Mouse (Mus musculus) liver, embryonic 13.5 days (tissue): Measurements from ENCODE around the gene Atp1b1. TPM values are rescaled to one million over a fixed set of nuclear protein-coding genes. Genes with fewer than 3 reads are reported as not detected.

Source experiments
- ATAC-seq: fragments of 200-750 bp; cut with Nextera tagmentation; 2 replicates; pipeline ENCODE4 v1.8.0; 2017; ENCODE audit warnings: low read depth, mild to moderate bottlenecking, moderate number of reproducible peaks, moderate library complexity
- DNase-seq: peaks from one replicate; pipeline ENCODE4 v3.0.0; 2022
- H3K27ac ChIP-seq: fragments of 300-500 bp; sonication (generic); 2 replicates; pipeline ENCODE4 v1.5.1; 2015; ENCODE audit warnings: moderate library complexity, mild to moderate bottlenecking, inconsistent platforms
- H3K27me3 ChIP-seq: fragments of 300-500 bp; sonication (generic); 2 replicates; pipeline ENCODE4 v1.6.1; 2015; ENCODE audit warnings: mild to moderate bottlenecking, inconsistent platforms
- H3K36me3 ChIP-seq: fragments of 300-500 bp; sonication (generic); 2 replicates; pipeline ENCODE4 v1.6.1; 2015; ENCODE audit warnings: mild to moderate bottlenecking, inconsistent platforms
- H3K4me1 ChIP-seq: fragments of 300-500 bp; sonication (generic); replicated peaks from 2 replicates; pipeline ENCODE4 v1.6.1; 2015; ENCODE audit warnings: inconsistent platforms
- H3K4me2 ChIP-seq: fragments of 300-500 bp; sonication (generic); 2 replicates; pipeline ENCODE4 v1.6.1; 2015; ENCODE audit warnings: inconsistent platforms, mild to moderate bottlenecking, moderate library complexity
- H3K4me3 ChIP-seq: fragments of 300-500 bp; sonication (generic); replicated peaks from 2 replicates; pipeline ENCODE4 v1.5.1; 2015; ENCODE audit warnings: mild to moderate bottlenecking, inconsistent platforms
- H3K9ac ChIP-seq: fragments of 300-500 bp; sonication (generic); 2 replicates; pipeline ENCODE4 v1.6.1; 2015; ENCODE audit warnings: mild to moderate bottlenecking, inconsistent platforms
- H3K9me3 ChIP-seq: fragments of 300-500 bp; sonication (generic); replicated peaks from 2 replicates; pipeline ENCODE4 v1.6.1; 2016; ENCODE audit warnings: inconsistent platforms
- WGBS: fragments of 180-500 bp; shearing (Covaris S2); methylation state at CpG from one replicate; pipeline ENCODE4 v1.1.7; 2015; ENCODE audit not compliant: insufficient replicate concordance; 5-methylcytosine and 5-hydroxymethylcytosine counted together
- polyA plus RNA-seq: library from polyadenylated mRNA; unstranded; fragments of >200 nt; fragmentation: Nextera tagmentation; extraction: Ambion mirVana; gene quantifications from 2 replicates; pipeline ENCODE4 v1.2.1, GENCODE M21; 2015

Atp1b1 gene
- polyA plus RNA-seq, 1 experiment from 2014 or later = 9.1 TPM

- Histone ChIP-seq H3K4me3 (no peak overlapping the region), H3K36me3 (no peaks in the 10 kb centered on the region), H3K4me1 (no peaks in the 10 kb centered on the region), H3K27me3 (no peaks in the 10 kb centered on the region), H3K9ac (no peak overlapping the region), H3K27ac (no peak overlapping the region), H3K9me3 (no peaks in the 10 kb centered on the region), H3K4me2 (no peak overlapping the region)
- 45% methylated on average over 9 of the region's 9 CpGs for WGBS
- ATAC-seq (no peak), DNase-seq (no peak)
These were observed 23.6 kb upstream of the Atp1b1 start for GRCm38 (mm10) chr1:164481645-164482354.

GRCm38 (mm10) chr1:164480755-164481644, 22.8 kb upstream of the Atp1b1 start:
- Histone ChIP-seq H3K27ac (no peak overlapping the region), H3K4me1 (no peaks in the 10 kb centered on the region), H3K36me3 (no peaks in the 10 kb centered on the region), H3K9ac (no peak overlapping the region), H3K4me2 (no peak overlapping the region), H3K4me3 (no peak overlapping the region), H3K9me3 (no peaks in the 10 kb centered on the region), H3K27me3 (no peaks in the 10 kb centered on the region)
- DNase-seq (no peak), ATAC-seq (no peak)
- WGBS = 60% methylated on average over 5 of the region's 5 CpGs

- ATAC-seq (no peak), DNase-seq (no peak)
- WGBS = 70% methylated on average over 4 of the region's 4 CpGs
- Histone ChIP-seq H3K4me3 (no peak overlapping the region), H3K27ac (no peak overlapping the region), H3K4me1 (no peaks in the 10 kb centered on the region), H3K36me3 (no peaks in the 10 kb centered on the region), H3K9me3 (no peaks in the 10 kb centered on the region), H3K9ac (no peak overlapping the region), H3K27me3 (no peaks in the 10 kb centered on the region), H3K4me2 (no peak overlapping the region)
These were observed 17.7 kb upstream of the Atp1b1 start for GRCm38 (mm10) chr1:164475895-164476294.

- Histone ChIP-seq H3K4me3 (no peak overlapping the region), H3K27ac (no peak overlapping the region), H3K36me3 (no peaks in the 10 kb centered on the region), H3K9me3 (no peaks in the 10 kb centered on the region), H3K9ac (no peak overlapping the region), H3K27me3 (no peaks in the 10 kb centered on the region), H3K4me1 (no peaks in the 10 kb centered on the region), H3K4me2 (no peak overlapping the region)
- ATAC-seq (no peak), DNase-seq (no peak)
- WGBS = 46% methylated on average over 7 of the region's 7 CpGs
These were observed 16.8 kb upstream of the Atp1b1 start for GRCm38 (mm10) chr1:164474778-164475511.

GRCm38 (mm10) chr1:164474310-164474709, 16.2 kb upstream of the Atp1b1 start:
- Histone ChIP-seq H3K27ac (no peak overlapping the region), H3K4me1 (no peaks in the 10 kb centered on the region), H3K9ac (no peak overlapping the region), H3K9me3 (no peaks in the 10 kb centered on the region), H3K36me3 (no peaks in the 10 kb centered on the region), H3K27me3 (no peaks in the 10 kb centered on the region), H3K4me3 (no peak overlapping the region), H3K4me2 (no peak overlapping the region)
- WGBS = 65% methylated on average over 6 of the region's 6 CpGs
- ATAC-seq (no peak), DNase-seq (no peak)

- no peak overlapping the region for H3K27ac ChIP-seq
- no peaks in the 10 kb centered on the region for H3K27me3 ChIP-seq
- H3K4me3 ChIP-seq = no peak overlapping the region
- no peaks in the 10 kb centered on the region for H3K9me3 ChIP-seq
- no peak overlapping the region for H3K4me2 ChIP-seq
- WGBS = 78% methylated on average over 7 of the region's 7 CpGs
- no peak for DNase-seq
- no peak overlapping the region for H3K9ac ChIP-seq
- H3K36me3 ChIP-seq = no peaks in the 10 kb centered on the region
- no peaks in the 10 kb centered on the region for H3K4me1 ChIP-seq
- ATAC-seq = no peak
These were observed 15.2 kb upstream of the Atp1b1 start for GRCm38 (mm10) chr1:164473398-164473797.

- Histone ChIP-seq H3K27me3 (no peaks in the 10 kb centered on the region), H3K4me1 (no peaks in the 10 kb centered on the region), H3K4me2 (no peak overlapping the region), H3K4me3 (no peak overlapping the region), H3K9ac (no peak overlapping the region), H3K27ac (no peak overlapping the region), H3K9me3 (no peaks in the 10 kb centered on the region), H3K36me3 (no peaks in the 10 kb centered on the region)
- WGBS = 71% methylated on average over 5 of the region's 5 CpGs
- no peak for DNase-seq
- no peak for ATAC-seq
These were observed 13.5 kb upstream of the Atp1b1 start for GRCm38 (mm10) chr1:164471632-164472031.

GRCm38 (mm10) chr1:164470985-164471384, 12.8 kb upstream of the Atp1b1 start:
- H3K4me3 ChIP-seq = no peak overlapping the region
- DNase-seq = no peak
- ATAC-seq = no peak
- H3K27me3 ChIP-seq = no peaks in the 10 kb centered on the region
- H3K27ac ChIP-seq = no peak overlapping the region
- H3K4me2 ChIP-seq = no peak overlapping the region
- no peaks in the 10 kb centered on the region for H3K36me3 ChIP-seq
- H3K4me1 ChIP-seq = no peaks in the 10 kb centered on the region
- no peaks in the 10 kb centered on the region for H3K9me3 ChIP-seq
- no peak overlapping the region for H3K9ac ChIP-seq
- WGBS = 64% methylated on average over 6 of the region's 6 CpGs

GRCm38 (mm10) chr1:164468329-164468728, 10.2 kb upstream of the Atp1b1 start:
- 70% methylated on average over 8 of the region's 8 CpGs for WGBS
- H3K4me1 ChIP-seq = no peaks in the 10 kb centered on the region
- no peak overlapping the region for H3K4me2 ChIP-seq
- H3K9ac ChIP-seq = no peak overlapping the region
- no peak overlapping the region for H3K4me3 ChIP-seq
- ATAC-seq (no peak), DNase-seq (no peak)
- no peak overlapping the region for H3K27ac ChIP-seq
- H3K36me3 ChIP-seq = no peaks in the 10 kb centered on the region
- no peaks in the 10 kb centered on the region for H3K27me3 ChIP-seq
- H3K9me3 ChIP-seq = no peaks in the 10 kb centered on the region

- Histone ChIP-seq H3K9ac (no peak overlapping the region), H3K27ac (no peak overlapping the region), H3K9me3 (no peaks in the 10 kb centered on the region), H3K4me3 (no peak overlapping the region), H3K36me3 (no peaks in the 10 kb centered on the region), H3K27me3 (no peaks in the 10 kb centered on the region), H3K4me1 (no peaks in the 10 kb centered on the region), H3K4me2 (no peak overlapping the region)
- 78% methylated on average over 10 of the region's 10 CpGs for WGBS
- ATAC-seq (no peak), DNase-seq (no peak)
These were observed 9.3 kb upstream of the Atp1b1 start for GRCm38 (mm10) chr1:164467406-164467805.

- H3K36me3 ChIP-seq = no peaks in the 10 kb centered on the region
- no peak overlapping the region for H3K4me3 ChIP-seq
- no peaks in the 10 kb centered on the region for H3K9me3 ChIP-seq
- H3K27ac ChIP-seq = no peak overlapping the region
- ATAC-seq (no peak), DNase-seq (no peak)
- H3K9ac ChIP-seq = no peak overlapping the region
- WGBS = 53% methylated on average over 10 of the region's 10 CpGs
- no peak overlapping the region for H3K4me2 ChIP-seq
- H3K27me3 ChIP-seq = peaks cover 50% of the 10 kb centered on the region
- peaks cover 18% of the 10 kb centered on the region for H3K4me1 ChIP-seq
These were observed 3.6 kb upstream of the Atp1b1 start for GRCm38 (mm10) chr1:164461726-164462125.
